Mouse (Mus musculus): Measurements from ENCODE around the gene Cpd.
A peak's percentile ranks its signal among the peaks of the same experiment; 100 is the strongest.

Cpd gene

GRCm38 (mm10) chr11:76791331-76791730 lies 55.5 kb downstream of the Cpd start:
- no peak for DNase-seq (ENCODE audit: low spot score in 2 of 2)

DNA sequence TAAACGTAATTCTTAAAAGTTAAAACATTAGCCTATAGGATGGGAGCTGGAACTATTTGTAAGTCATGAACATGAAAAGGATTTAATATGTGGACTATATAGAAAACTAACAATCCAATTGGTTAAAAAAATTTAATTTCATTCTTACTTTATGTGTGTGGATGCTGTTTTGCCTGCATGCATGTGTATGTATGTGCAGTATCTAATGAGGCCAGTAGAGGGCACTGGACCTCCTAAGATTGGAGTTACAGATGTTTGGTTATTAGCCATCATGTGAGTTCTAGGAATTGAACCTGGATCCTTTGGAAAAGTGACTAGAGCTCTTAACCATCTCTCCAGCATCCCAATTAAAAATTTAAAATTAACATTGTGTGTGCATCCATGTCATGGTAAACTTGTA lies 57.6 kb downstream of the Cpd start:
- peak in 1 of 2 experiments; percentile 55 for DNase-seq (ENCODE audit: low spot score in 2 of 2)

GRCm38 (mm10) chr11:76775533-76775932 lies 71.3 kb downstream of the Cpd start:
- no peak for DNase-seq (ENCODE audit: low spot score in 2 of 2)

- no peak for DNase-seq (ENCODE audit: low spot score in 2 of 2)
These were observed 73.0 kb downstream of the Cpd start for GRCm38 (mm10) chr11:76773811-76774210.

- DNase-seq (ENCODE audit: low spot score in 2 of 2): no peak
These were observed 76.3 kb downstream of the Cpd start for GRCm38 (mm10) chr11:76770566-76770965.

DNA sequence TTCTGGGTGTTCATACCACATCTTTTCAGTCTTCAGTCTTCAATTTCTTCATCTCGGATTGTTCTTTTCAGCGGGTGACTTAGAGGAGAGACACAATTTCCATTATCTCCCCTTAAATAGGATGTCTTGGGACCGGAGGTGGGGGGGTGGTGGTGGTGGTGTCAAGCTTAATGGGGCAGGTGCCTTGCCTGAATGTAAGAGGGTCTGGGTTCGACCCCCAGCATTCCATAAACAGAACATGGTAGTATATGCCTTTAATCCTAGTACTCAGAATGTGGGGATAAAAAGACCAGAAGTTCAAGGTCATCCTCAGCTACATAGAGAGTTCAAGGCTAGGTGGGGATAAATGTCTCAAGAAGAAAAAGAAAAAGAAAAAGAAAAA lies 83.1 kb downstream of the Cpd start:
- DNase-seq (ENCODE audit: low spot score in 2 of 2): no peak

DNA sequence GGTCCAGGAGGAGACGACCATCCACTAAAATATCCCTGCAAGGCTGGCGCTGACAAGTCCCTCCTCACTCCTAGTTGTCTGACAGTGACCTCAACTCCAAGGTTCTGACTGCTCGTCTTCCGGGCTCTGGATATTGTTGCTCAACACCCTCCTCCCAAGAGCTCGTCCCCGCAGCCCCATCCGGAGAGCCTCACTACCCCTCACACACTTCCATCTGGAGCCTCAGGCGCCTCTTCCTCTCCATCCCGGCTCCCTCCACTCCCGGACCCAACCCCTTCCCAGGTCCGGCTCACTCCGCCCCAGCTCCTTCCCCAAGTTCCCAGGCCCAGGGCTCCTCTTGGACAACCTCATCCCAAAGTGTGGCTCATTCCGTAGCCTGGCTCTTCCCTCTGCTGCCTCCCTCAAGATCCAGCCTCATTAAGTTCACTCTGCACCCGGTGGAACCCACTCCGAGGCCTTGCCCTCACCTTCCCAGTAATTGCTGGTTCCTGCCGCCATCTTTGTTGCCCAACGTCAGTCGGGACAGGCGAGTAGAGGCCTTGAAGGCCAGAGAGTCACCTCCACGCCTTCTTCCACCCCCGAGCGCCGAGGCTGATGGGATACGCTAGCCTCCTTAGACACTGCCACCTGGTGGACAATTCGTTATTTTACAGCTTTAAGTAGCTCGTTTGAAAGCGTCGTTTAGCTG lies 83.6 kb downstream of the Cpd start, which contains the start of gene Gosr1:
Gene Gosr1, minus strand, starts transcription at position 527 of the 688 bp plus-strand sequence.
- DNase-seq (ENCODE audit: low spot score in 2 of 2): peak; percentile 79 to 96

DNA sequence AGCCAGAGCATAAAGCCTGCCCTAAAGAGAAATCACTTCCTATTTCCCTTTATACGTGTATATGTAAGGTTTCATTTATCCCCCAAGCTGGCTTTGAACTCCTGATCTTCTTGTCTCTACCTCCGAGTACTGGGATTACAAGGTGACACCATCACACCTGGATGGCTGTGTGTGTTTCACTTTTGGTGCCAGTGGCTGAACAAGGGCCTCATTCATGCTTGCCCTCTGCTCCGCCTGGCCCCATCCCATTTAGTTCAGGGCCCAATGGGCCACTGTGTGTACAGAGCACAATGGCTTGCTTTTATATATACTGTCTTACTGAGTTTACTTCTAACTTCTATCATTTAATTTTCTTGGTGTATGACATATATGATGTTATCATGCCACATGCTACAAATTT lies 94.5 kb downstream of the Cpd start:
- DNase-seq (ENCODE audit: low spot score in 2 of 2): no peak

- DNase-seq (ENCODE audit: low spot score in 2 of 2): no peak
These were observed 98.0 kb downstream of the Cpd start for GRCm38 (mm10) chr11:76748819-76749218.

GRCm38 (mm10) chr11:76745921-76746320 lies 100.9 kb downstream of the Cpd start:
- DNase-seq (ENCODE audit: low spot score in 2 of 2): no peak

DNA sequence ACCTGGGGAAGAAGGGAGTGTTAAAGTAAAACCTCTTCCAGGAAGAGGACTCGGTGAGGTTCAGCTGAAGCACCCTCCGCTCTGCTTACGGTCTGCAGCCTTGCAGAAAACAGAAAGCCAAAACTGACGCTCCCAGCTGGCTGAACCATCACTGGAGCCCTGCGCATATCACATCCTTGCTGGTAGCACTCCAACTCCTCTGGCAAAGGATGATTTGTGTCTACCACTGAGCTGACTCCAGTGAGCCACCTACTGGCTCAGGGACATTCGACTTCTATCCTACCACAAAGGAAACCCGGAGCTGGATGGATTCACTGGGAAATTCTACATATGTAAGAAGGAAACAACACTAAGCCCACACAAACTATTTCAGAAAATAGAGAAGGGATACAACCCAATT lies 102.3 kb downstream of the Cpd start:
- peak in 1 of 2 experiments; percentile 61 for DNase-seq (ENCODE audit: low spot score in 2 of 2)

- no peak for DNase-seq (ENCODE audit: low spot score in 2 of 2)
These were observed 104.3 kb downstream of the Cpd start for GRCm38 (mm10) chr11:76742511-76742910.

DNA sequence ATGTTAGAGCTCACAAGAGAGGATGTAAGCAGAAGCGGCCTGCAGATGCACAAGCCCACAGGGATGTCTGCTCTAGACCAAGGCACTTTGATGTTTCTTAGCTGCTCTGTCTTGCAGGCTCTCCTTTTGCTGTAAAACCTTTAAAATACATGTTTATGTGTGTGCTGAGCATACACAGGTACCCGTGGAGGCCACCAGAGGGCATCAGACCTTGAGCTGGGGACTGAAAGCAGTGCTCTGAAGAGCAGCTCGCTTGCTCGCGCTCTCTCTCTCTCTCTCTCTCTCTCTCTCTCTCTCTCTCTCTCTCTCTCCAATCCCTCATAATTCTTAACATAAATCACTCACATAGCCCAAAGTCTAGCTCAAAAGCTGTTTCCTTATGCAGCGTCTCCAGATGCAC lies 107.7 kb downstream of the Cpd start:
- DNase-seq (ENCODE audit: low spot score in 2 of 2): no peak

GRCm38 (mm10) chr11:76735753-76736324 lies 111.0 kb downstream of the Cpd start:
- DNase-seq (ENCODE audit: low spot score in 2 of 2): no peak

DNA sequence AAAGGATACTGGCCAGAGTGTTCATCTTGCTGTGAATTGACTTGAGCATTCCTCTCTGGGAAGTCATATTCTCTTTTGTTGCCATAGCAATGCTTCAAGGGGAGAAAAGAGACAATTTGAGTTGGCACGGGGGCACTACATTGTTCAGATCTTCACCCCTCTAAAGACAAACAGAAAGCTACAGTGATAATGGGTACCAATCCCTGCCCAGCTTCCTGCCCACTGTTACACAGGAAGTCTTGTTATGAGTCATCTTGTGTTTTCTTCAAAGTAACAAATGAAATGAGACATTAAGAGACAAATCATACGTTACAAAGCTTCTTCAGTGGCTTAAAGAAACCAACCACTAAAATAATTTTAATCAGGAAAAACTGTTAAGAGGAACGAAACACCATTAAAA lies 112.3 kb downstream of the Cpd start:
- no peak for DNase-seq (ENCODE audit: low spot score in 2 of 2)

DNA sequence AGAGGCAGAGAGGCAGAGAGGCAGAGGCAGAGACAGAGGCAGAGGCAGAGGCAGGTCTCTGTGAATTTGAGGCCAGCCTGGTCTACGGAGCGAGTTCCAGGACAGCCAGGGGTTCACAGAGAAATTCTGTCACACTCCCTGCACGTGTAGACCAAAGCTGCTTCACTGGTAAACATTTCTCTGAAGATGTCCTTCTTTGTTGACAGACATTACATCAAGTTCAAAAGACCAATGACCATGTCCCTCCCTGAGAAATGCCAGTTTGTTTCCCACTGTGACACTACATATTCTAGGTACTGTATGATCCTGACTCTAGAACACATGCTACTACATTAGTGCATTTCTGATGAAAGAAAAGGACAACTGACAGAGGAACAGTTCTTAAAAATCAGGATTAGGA lies 116.2 kb downstream of the Cpd start:
- DNase-seq (ENCODE audit: low spot score in 2 of 2): no peak
